Mouse (Mus musculus): ENCODE measurements at regions not wholly inside any gene's neighbourhood (a gene's known extent, or its start where the extent isn't known, plus 50 kb on each side); places are given as distances from the start of the nearest gene placed in this dataset.

DNA sequence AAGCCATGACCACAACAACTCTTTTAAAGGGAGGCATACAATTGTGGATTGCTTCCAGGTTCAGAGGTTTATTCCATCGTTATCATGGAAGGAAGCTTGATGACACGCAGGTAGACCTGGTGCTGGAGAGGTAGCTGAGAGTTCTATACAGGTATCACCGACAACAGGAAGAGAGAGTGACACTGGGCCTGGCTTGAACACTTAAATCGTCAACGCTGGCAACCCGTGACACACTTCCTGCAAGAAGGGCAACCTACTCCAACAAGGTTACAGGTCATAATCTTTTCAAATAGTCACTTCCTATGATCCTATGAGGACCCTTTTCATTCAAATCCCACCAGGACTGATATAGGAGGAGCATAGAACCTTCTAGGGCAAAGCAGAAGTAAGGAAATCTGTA, 155.6 kb downstream of the Adamts15 start:
- Histone ChIP-seq H3K27me3 (ENCODE audit: control insufficient read depth, insufficient read depth, low read length) (no peaks in the 10 kb centered on the region), H3K4me2 (ENCODE audit: low read depth, severe bottlenecking) (no peak overlapping the region), H3K9ac (ENCODE audit: low read length) (no peak overlapping the region), H3K4me3 (ENCODE audit: low read depth, low read length) (no peak overlapping the region), H3K27ac (replicated peaks; ENCODE audit: low read depth, low read length) (no peak overlapping the region), H3K36me3 (ENCODE audit: control insufficient read depth, insufficient read depth, low read length) (no peaks in the 10 kb centered on the region), H3K9me3 (ENCODE audit: control insufficient read depth, low read length) (no peaks in the 10 kb centered on the region; the same call in 1 of the 2 replicates), H3K4me1 (ENCODE audit: control insufficient read depth, insufficient read depth, low read length) (no peaks in the 10 kb centered on the region)
- 95% methylated on average over 6 of the region's 6 CpGs for WGBS
- no peak for ATAC-seq (ENCODE audit: insufficient number of reproducible peaks, low FRiP score, low TSS enrichment, low read depth)
- no peak for DNase-seq (ENCODE audit: low spot score)

DNA sequence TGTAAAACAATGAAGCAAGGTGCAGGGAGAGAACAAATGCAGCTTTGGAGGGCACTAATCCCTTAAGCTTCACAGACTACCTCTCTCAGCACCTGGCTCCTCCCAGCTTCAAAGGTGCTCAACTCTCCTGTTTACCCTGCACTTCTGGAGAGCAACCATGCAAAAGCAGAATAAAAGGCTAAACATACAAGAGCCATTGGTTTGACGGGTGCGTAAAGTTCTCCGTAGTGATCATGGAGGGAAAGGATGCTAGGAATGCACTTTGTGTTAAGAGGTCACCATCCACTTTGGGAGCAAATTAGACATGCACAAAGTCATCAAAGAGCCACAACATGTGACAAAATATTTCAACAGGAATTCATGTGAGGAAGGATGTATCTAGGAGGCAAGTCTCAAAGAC, 156.1 kb downstream of the Adamts15 start:
- Histone ChIP-seq H3K4me2 (ENCODE audit: low read depth, severe bottlenecking) (no peak overlapping the region), H3K9me3 (ENCODE audit: control insufficient read depth, low read length) (no peaks in the 10 kb centered on the region; the same call in 1 of the 2 replicates), H3K27ac (replicated peaks; ENCODE audit: low read depth, low read length) (no peak overlapping the region), H3K27me3 (ENCODE audit: control insufficient read depth, insufficient read depth, low read length) (no peaks in the 10 kb centered on the region), H3K9ac (ENCODE audit: low read length) (no peak overlapping the region), H3K36me3 (ENCODE audit: control insufficient read depth, insufficient read depth, low read length) (no peaks in the 10 kb centered on the region), H3K4me1 (ENCODE audit: control insufficient read depth, insufficient read depth, low read length) (no peaks in the 10 kb centered on the region), H3K4me3 (ENCODE audit: low read depth, low read length) (no peak overlapping the region)
- ATAC-seq (ENCODE audit: insufficient number of reproducible peaks, low FRiP score, low TSS enrichment, low read depth) (no peak), DNase-seq (ENCODE audit: low spot score) (no peak)
- WGBS: 84% methylated on average over 3 of the region's 3 CpGs

DNA sequence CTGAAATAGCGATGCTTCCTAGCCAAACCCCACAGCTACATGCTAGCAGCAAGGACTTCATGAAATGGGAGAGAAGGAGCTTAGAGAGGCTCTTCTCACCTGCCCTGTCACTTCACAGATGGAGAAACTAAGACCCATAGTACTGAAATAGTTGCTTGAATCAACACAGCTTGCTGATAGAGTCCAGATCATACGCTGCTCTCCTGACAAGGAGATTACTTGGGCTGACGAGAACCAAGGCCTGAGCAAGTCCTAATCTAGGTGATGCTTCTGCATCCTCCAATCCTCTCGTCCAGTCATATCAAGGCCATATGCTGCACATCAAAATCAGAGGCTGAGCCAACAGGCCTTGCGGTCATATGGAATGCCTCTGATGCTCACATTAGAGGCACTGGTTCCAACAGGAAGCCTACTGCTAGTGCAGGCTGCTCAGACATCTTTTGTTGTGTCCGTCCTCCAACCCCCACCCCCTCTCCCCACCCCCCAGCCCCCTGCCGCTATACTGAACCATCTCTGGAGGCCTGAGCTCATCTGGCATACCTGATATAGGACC, 157.2 kb downstream of the Adamts15 start:
- DNase-seq (ENCODE audit: low spot score) (no peak), ATAC-seq (ENCODE audit: insufficient number of reproducible peaks, low FRiP score, low TSS enrichment, low read depth) (no peak)
- WGBS: 62% methylated on average over 7 of the region's 7 CpGs
- H3K4me1 ChIP-seq (ENCODE audit: control insufficient read depth, insufficient read depth, low read length): no peaks in the 10 kb centered on the region
- no peak overlapping the region for H3K9ac ChIP-seq (ENCODE audit: low read length)
- H3K27ac ChIP-seq (replicated peaks; ENCODE audit: low read depth, low read length): no peak overlapping the region
- H3K9me3 ChIP-seq (ENCODE audit: control insufficient read depth, low read length): no peaks in the 10 kb centered on the region; the same call in 1 of the 2 replicates
- no peak overlapping the region for H3K4me2 ChIP-seq (ENCODE audit: low read depth, severe bottlenecking)
- H3K4me3 ChIP-seq (ENCODE audit: low read depth, low read length): no peak overlapping the region
- no peaks in the 10 kb centered on the region for H3K27me3 ChIP-seq (ENCODE audit: control insufficient read depth, insufficient read depth, low read length)
- no peaks in the 10 kb centered on the region for H3K36me3 ChIP-seq (ENCODE audit: control insufficient read depth, insufficient read depth, low read length)

DNA sequence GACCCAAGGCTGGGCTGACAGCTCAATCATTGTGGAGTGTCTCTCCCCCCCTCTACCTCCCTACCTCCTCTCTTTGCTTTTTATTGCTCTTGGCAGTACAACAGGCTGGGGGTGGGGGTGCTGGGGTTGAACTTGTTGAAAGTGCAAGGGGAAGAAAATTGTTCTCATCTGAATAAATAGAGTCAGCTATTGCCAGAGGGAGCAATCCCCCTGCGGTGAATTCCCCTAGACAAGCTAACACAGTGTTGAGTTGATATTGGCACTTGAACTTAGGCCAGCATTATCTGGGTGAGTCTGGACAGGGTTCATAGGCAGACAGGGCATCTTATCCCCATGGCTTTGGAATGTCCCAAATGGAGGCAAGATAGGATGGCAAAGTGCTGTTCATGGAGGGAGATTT, 159.3 kb downstream of the Adamts15 start:
- 93% methylated on average over 1 of the region's 1 CpGs for WGBS
- no peak for DNase-seq (ENCODE audit: low spot score)
- H3K4me1 ChIP-seq (ENCODE audit: control insufficient read depth, insufficient read depth, low read length): no peaks in the 10 kb centered on the region
- H3K4me3 ChIP-seq (ENCODE audit: low read depth, low read length): no peak overlapping the region
- H3K27me3 ChIP-seq (ENCODE audit: control insufficient read depth, insufficient read depth, low read length): no peaks in the 10 kb centered on the region
- no peak overlapping the region for H3K9ac ChIP-seq (ENCODE audit: low read length)
- H3K36me3 ChIP-seq (ENCODE audit: control insufficient read depth, insufficient read depth, low read length): no peaks in the 10 kb centered on the region
- no peaks in the 10 kb centered on the region; the same call in 1 of the 2 replicates for H3K9me3 ChIP-seq (ENCODE audit: control insufficient read depth, low read length)
- no peak overlapping the region for H3K4me2 ChIP-seq (ENCODE audit: low read depth, severe bottlenecking)
- no peak for ATAC-seq (ENCODE audit: insufficient number of reproducible peaks, low FRiP score, low TSS enrichment, low read depth)
- no peak overlapping the region for H3K27ac ChIP-seq (replicated peaks; ENCODE audit: low read depth, low read length)

DNA sequence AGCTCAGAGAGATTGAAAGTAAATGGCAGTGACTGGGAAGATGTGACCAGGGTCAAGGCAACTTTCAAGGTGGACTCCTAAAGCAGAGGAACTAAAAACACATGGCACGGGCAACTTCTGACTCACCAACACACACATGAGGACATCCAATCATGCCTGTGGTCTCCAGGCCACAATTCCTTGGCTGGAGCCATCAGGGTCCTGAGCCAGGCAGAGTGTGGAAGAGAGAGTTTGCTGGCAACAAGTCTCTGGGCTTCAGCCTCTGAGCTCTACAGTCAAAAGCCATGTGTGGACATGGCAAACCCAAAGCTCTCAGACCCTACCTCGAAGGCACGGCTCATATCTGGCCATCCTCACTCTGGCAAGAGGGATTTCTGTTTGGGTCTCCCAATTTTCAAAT, 164.1 kb downstream of the Adamts15 start:
- 93% methylated on average over 3 of the region's 3 CpGs for WGBS
- ATAC-seq (ENCODE audit: insufficient number of reproducible peaks, low FRiP score, low TSS enrichment, low read depth) (no peak), DNase-seq (ENCODE audit: low spot score) (no peak)
- no peaks in the 10 kb centered on the region for H3K27me3 ChIP-seq (ENCODE audit: control insufficient read depth, insufficient read depth, low read length)
- H3K9me3 ChIP-seq (ENCODE audit: control insufficient read depth, low read length): no peaks in the 10 kb centered on the region
- H3K36me3 ChIP-seq (ENCODE audit: control insufficient read depth, insufficient read depth, low read length): no peaks in the 10 kb centered on the region
- no peaks in the 10 kb centered on the region for H3K4me1 ChIP-seq (ENCODE audit: control insufficient read depth, insufficient read depth, low read length)
- no peak overlapping the region for H3K9ac ChIP-seq (ENCODE audit: low read length)
- no peak overlapping the region for H3K4me3 ChIP-seq (ENCODE audit: low read depth, low read length)
- no peak overlapping the region for H3K27ac ChIP-seq (replicated peaks; ENCODE audit: low read depth, low read length)
- H3K4me2 ChIP-seq (ENCODE audit: low read depth, severe bottlenecking): no peak overlapping the region

DNA sequence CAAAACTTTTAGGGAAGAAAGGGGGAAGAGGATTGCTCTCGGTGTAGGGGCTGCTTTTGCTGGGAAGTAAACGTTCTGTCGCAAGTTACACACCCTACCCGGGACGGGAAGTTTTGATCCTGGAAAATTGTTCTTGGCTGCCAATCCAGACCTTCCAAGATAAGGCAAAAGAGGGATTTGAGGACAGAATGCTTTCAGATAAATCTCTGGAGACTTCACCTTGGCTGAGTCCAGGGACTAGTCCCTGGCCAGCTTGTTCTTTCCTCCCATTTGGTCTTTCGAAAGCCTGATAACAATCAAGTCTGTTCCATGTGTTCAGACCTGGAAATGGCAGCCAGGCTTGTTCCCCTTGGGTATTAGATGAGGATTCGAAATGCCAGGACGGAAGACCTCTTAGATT, 164.8 kb downstream of the Adamts15 start:
- H3K4me3 ChIP-seq (ENCODE audit: low read depth, low read length): no peak overlapping the region
- DNase-seq (ENCODE audit: low spot score): no peak
- no peaks in the 10 kb centered on the region for H3K4me1 ChIP-seq (ENCODE audit: control insufficient read depth, insufficient read depth, low read length)
- no peaks in the 10 kb centered on the region for H3K27me3 ChIP-seq (ENCODE audit: control insufficient read depth, insufficient read depth, low read length)
- no peaks in the 10 kb centered on the region for H3K36me3 ChIP-seq (ENCODE audit: control insufficient read depth, insufficient read depth, low read length)
- 90% methylated on average over 8 of the region's 8 CpGs for WGBS
- H3K9me3 ChIP-seq (ENCODE audit: control insufficient read depth, low read length): no peaks in the 10 kb centered on the region
- ATAC-seq (ENCODE audit: insufficient number of reproducible peaks, low FRiP score, low TSS enrichment, low read depth): no peak
- H3K4me2 ChIP-seq (ENCODE audit: low read depth, severe bottlenecking): no peak overlapping the region
- H3K9ac ChIP-seq (ENCODE audit: low read length): no peak overlapping the region
- H3K27ac ChIP-seq (replicated peaks; ENCODE audit: low read depth, low read length): no peak overlapping the region

DNA sequence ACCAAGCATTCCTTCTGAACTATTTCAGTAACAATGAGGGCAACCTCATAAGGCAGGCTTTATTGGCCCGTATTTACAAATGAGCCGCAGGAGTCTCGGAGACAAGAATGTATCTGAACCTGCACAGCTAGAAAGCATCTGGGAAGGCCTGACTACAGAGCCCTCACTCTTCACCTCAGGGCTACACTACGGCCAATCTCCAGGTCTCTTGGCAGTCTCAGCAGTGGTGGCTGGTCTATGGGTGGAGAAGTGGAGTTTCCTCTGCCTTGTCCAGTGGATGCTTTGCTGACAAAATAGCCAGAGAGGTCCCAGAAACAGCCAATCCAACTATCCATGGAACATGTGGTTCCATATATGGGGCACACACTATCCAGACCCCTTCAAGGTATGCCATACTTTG, 165.5 kb downstream of the Adamts15 start:
- DNase-seq (ENCODE audit: low spot score) (no peak), ATAC-seq (ENCODE audit: insufficient number of reproducible peaks, low FRiP score, low TSS enrichment, low read depth) (no peak)
- no peak overlapping the region for H3K4me3 ChIP-seq (ENCODE audit: low read depth, low read length)
- no peak overlapping the region for H3K4me2 ChIP-seq (ENCODE audit: low read depth, severe bottlenecking)
- no peak overlapping the region for H3K9ac ChIP-seq (ENCODE audit: low read length)
- 77% methylated on average over 4 of the region's 4 CpGs for WGBS
- H3K36me3 ChIP-seq (ENCODE audit: control insufficient read depth, insufficient read depth, low read length): no peaks in the 10 kb centered on the region
- no peak overlapping the region for H3K27ac ChIP-seq (replicated peaks; ENCODE audit: low read depth, low read length)
- no peaks in the 10 kb centered on the region for H3K9me3 ChIP-seq (ENCODE audit: control insufficient read depth, low read length)
- H3K4me1 ChIP-seq (ENCODE audit: control insufficient read depth, insufficient read depth, low read length): no peaks in the 10 kb centered on the region
- H3K27me3 ChIP-seq (ENCODE audit: control insufficient read depth, insufficient read depth, low read length): no peaks in the 10 kb centered on the region

DNA sequence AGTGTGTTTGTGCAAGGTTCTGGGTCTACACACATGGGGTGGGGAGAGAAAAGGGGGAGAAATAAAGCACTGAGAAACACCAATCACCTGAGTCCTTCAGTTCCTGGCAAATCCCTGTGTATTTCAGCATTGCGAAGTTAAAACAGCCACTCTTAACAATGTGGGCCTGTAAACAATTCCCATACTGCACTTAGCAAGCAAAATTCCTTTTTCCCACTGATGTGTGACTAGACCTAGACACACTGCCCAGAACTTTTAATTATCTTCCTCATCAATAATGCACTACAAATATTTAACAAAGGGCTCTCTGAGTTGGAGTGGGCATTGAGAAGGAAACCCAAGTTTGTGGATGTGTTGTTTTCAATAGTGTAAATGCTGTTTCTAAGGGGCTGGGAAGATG, 166.7 kb downstream of the Adamts15 start:
- Histone ChIP-seq H3K9me3 (ENCODE audit: control insufficient read depth, low read length) (no peaks in the 10 kb centered on the region), H3K36me3 (ENCODE audit: control insufficient read depth, insufficient read depth, low read length) (no peaks in the 10 kb centered on the region), H3K4me1 (ENCODE audit: control insufficient read depth, insufficient read depth, low read length) (no peaks in the 10 kb centered on the region), H3K4me3 (ENCODE audit: low read depth, low read length) (no peak overlapping the region), H3K9ac (ENCODE audit: low read length) (no peak overlapping the region), H3K27ac (replicated peaks; ENCODE audit: low read depth, low read length) (no peak overlapping the region), H3K4me2 (ENCODE audit: low read depth, severe bottlenecking) (no peak overlapping the region), H3K27me3 (ENCODE audit: control insufficient read depth, insufficient read depth, low read length) (no peaks in the 10 kb centered on the region)
- 93% methylated on average over 1 of the region's 1 CpGs for WGBS
- no peak for ATAC-seq (ENCODE audit: insufficient number of reproducible peaks, low FRiP score, low TSS enrichment, low read depth)
- DNase-seq (ENCODE audit: low spot score): no peak

DNA sequence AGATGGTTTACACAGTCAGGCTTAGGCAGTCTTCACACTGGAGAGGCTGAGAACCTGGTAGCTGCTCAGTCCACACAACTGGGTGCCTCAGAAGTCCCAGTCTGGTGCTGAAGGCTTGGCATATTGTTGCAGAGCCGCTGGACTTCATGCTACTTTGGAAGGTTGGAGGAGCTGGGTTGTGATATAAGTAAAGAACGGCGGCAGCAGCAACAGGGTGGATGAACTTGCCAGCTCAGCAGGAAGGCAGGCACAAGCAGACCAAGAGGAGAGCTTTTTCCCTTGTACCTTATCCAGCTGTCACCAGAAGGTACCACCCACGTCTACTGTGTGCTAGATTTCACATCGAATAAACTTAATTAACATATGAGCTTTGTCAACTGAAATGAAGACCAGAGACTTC, 167.4 kb downstream of the Adamts15 start:
- no peak overlapping the region for H3K27ac ChIP-seq (replicated peaks; ENCODE audit: low read depth, low read length)
- H3K36me3 ChIP-seq (ENCODE audit: control insufficient read depth, insufficient read depth, low read length): no peaks in the 10 kb centered on the region
- H3K4me2 ChIP-seq (ENCODE audit: low read depth, severe bottlenecking): no peak overlapping the region
- H3K4me1 ChIP-seq (ENCODE audit: control insufficient read depth, insufficient read depth, low read length): no peaks in the 10 kb centered on the region
- H3K9ac ChIP-seq (ENCODE audit: low read length): no peak overlapping the region
- no peak for DNase-seq (ENCODE audit: low spot score)
- no peaks in the 10 kb centered on the region for H3K9me3 ChIP-seq (ENCODE audit: control insufficient read depth, low read length)
- ATAC-seq (ENCODE audit: insufficient number of reproducible peaks, low FRiP score, low TSS enrichment, low read depth): no peak
- H3K27me3 ChIP-seq (ENCODE audit: control insufficient read depth, insufficient read depth, low read length): no peaks in the 10 kb centered on the region
- no peak overlapping the region for H3K4me3 ChIP-seq (ENCODE audit: low read depth, low read length)
- 82% methylated on average over 5 of the region's 5 CpGs for WGBS

Data from limb, embryonic 11.5 days (tissue).